Mouse (Mus musculus) left cerebral cortex, postnatal 4 days (tissue): ENCODE results near the gene Defb28. TPM values are rescaled to one million over a fixed set of nuclear protein-coding genes. Genes with fewer than 3 reads are reported as not detected.

Experiments
- DNase-seq: peaks from one replicate; pipeline ENCODE4 v3.0.0-alpha.2; 2022
- intact Hi-C: fragments of 180-260 bp; cut with DNase I; formaldehyde crosslinking; loops from one replicate; pipeline ENCODE4 v1.15.1; 2025
- total RNA-seq, 2 experiments: library from RNA; stranded (reverse); gene quantifications; 2 replicates each; pipeline ENCODE4 v1.2.3; 2021

Defb28 gene
- not detected for total RNA-seq

- no peak for DNase-seq
- intact Hi-C loops, result no loop called here
These were observed at the start of gene Defb28 for GRCm38 (mm10) chr2:152517981-152518380. Gene Defb28, plus strand, starts transcription at chr2:152518255.

GRCm38 (mm10) chr2:152470973-152471372 is 47.1 kb upstream of the Defb28 start:
- peak; percentile 17 for DNase-seq
- intact Hi-C loops, result no loop called here

- no peak for DNase-seq
- intact Hi-C loops, result no loop called here
These were observed 45.6 kb upstream of the Defb28 start for GRCm38 (mm10) chr2:152472434-152472833.

- intact Hi-C loops, result no loop called here
- DNase-seq, result no peak
These were observed 41.3 kb upstream of the Defb28 start, which contains the start of gene Defb20 for GRCm38 (mm10) chr2:152476763-152477162. Gene Defb20, plus strand, starts transcription at chr2:152477063.

- no peak for DNase-seq
- intact Hi-C loops, result no loop called here
These were observed 37.2 kb upstream of the Defb28 start for GRCm38 (mm10) chr2:152480881-152481280.

GRCm38 (mm10) chr2:152481726-152482125 is 36.3 kb upstream of the Defb28 start:
- intact Hi-C loops, result no loop called here
- no peak for DNase-seq

GRCm38 (mm10) chr2:152487024-152487423 is 31.0 kb upstream of the Defb28 start:
- intact Hi-C loops, result no loop called here
- no peak for DNase-seq

- intact Hi-C loops, result no loop called here
- DNase-seq, result no peak
These were observed 28.0 kb upstream of the Defb28 start, which contains the start of gene Defb22 for GRCm38 (mm10) chr2:152490038-152490437. Gene Defb22, minus strand, starts transcription at chr2:152490138.

- DNase-seq, result no peak
- intact Hi-C loops, result no loop called here
These were observed 24.9 kb upstream of the Defb28 start for GRCm38 (mm10) chr2:152493151-152493550.

GRCm38 (mm10) chr2:152498020-152498419 is 20.0 kb upstream of the Defb28 start:
- intact Hi-C loops, result no loop called here
- no peak for DNase-seq

GRCm38 (mm10) chr2:152500204-152500862 is 17.7 kb upstream of the Defb28 start:
- intact Hi-C loops, result no loop called here
- DNase-seq, result no peak

- intact Hi-C loops, result no loop called here
- DNase-seq, result no peak
These were observed 17.2 kb upstream of the Defb28 start for GRCm38 (mm10) chr2:152500863-152501229.

GRCm38 (mm10) chr2:152503950-152504349 is 14.1 kb upstream of the Defb28 start:
- intact Hi-C loops, result no loop called here
- DNase-seq, result no peak

- no peak for DNase-seq
- intact Hi-C loops, result no loop called here
These were observed 6.5 kb upstream of the Defb28 start, which contains the start of gene Defb26 for GRCm38 (mm10) chr2:152511592-152511991. Gene Defb26, minus strand, starts transcription at chr2:152511692.

GRCm38 (mm10) chr2:152516084-152516483 is 2.0 kb upstream of the Defb28 start:
- DNase-seq, result no peak
- intact Hi-C loops, result no loop called here

- intact Hi-C loops, result no loop called here
- DNase-seq, result peak; percentile 4
These were observed 22.1 kb downstream of the Defb28 start, which contains the start of gene Defb29 for GRCm38 (mm10) chr2:152539944-152540710. Gene Defb29, minus strand, starts transcription at chr2:152540098.

GRCm38 (mm10) chr2:152541979-152542378 is 23.9 kb downstream of the Defb28 start:
- DNase-seq, result no peak
- intact Hi-C loops, result no loop called here

GRCm38 (mm10) chr2:152542897-152543296 is 24.8 kb downstream of the Defb28 start:
- intact Hi-C loops, result no loop called here

GRCm38 (mm10) chr2:152543478-152543877 is 25.4 kb downstream of the Defb28 start:
- DNase-seq, result no peak
- intact Hi-C loops, result no loop called here

More at GRCm38 (mm10) chr2:152542897-152543296, 24.8 kb downstream of the Defb28 start:
- DNase-seq, result no peak

GRCm38 (mm10) chr2:152544691-152545090 is 26.6 kb downstream of the Defb28 start:
- intact Hi-C loops, result loop anchor here (2.0 kb wide), 1 partner anchor 76 kb away; no protein-coding TSS in a partner anchor
- DNase-seq, result peak; percentile 64

GRCm38 (mm10) chr2:152548124-152548523 is 30.1 kb downstream of the Defb28 start:
- intact Hi-C loops, result no loop called here
- DNase-seq, result no peak
